Mouse (Mus musculus) embryonic stem cell, embryonic (primary cell): ENCODE results near the gene Aldh3a2.

Experiments used
- CTCF ChIA-PET, 4 experiments: fragments of 300-600 bp in 2 of 4; fragments of 350-600 bp in 2 of 4; sonication (Branson Sonifier 250); formaldehyde crosslinking; loops; one replicate each; lab custom pipeline; 2022; ENCODE audit warnings: inconsistent platforms in 2 of 4; lab: Charles Lee
- POLR2A ChIA-PET, 4 experiments: fragments of 300-600 bp in 2 of 4; fragments of 350-600 bp in 2 of 4; sonication (Branson Sonifier 250); formaldehyde crosslinking; loops; one replicate each; lab custom pipeline; 2022; ENCODE audit warnings: antibody characterized with exemption in 4 of 4, inconsistent platforms in 1 of 4; lab: Charles Lee

The Aldh3a2 gene

GRCm38 (mm10) chr11:61205167-61205950 lies 61.9 kb downstream of the Aldh3a2 start:
- ChIA-PET POLR2A (interaction anchor here in 1 of 4 experiments (0.7 to 0.8 kb wide), 2 partner anchors 11 to 289 kb away, joined by 4 read pairs; partner anchors contain the start of gene Mapk7), CTCF (interaction anchor here in 1 of 4 experiments (0.6 kb wide), 1 partner anchor 10 kb away, joined by 3 read pairs; no protein-coding TSS in a partner anchor)

DNA sequence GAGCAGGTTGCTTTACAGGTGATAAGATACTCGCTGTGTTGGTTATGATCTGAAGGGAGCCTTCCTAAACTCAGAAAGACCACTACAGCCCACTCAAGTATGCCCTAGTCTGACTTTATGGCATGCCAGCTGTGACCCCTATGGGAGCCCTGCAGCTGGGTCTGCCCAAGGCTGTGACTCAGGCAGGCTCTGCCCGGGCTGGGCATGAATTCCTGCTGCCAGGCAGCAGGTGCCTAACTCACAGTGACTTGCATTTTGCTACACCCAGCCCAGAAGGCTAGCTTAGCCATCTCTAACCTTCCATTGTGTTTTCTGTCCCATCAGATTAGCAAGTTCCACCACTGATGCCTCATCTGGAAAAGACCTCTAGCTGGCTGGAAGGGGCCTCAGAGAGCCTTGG lies 64.5 kb downstream of the Aldh3a2 start:
- ChIA-PET CTCF (interaction anchor here in 1 of 4 experiments (2.2 kb wide), 1 partner anchor 9 kb away, joined by 4 read pairs; no protein-coding TSS in a partner anchor), POLR2A (interaction anchor here in 1 of 4 experiments (0.7 to 1.2 kb wide), 2 partner anchors 47 to 153 kb away, joined by 3 to 5 read pairs; no protein-coding TSS in a partner anchor)

GRCm38 (mm10) chr11:61202186-61202585 lies 65.1 kb downstream of the Aldh3a2 start:
- POLR2A ChIA-PET, result interaction anchor here in 1 of 4 experiments (0.7 to 2.2 kb wide), 2 partner anchors 13 to 153 kb away, joined by 4 to 5 read pairs; no protein-coding TSS in a partner anchor
- CTCF ChIA-PET, result interaction anchor here in 2 of 4 experiments (0.7 to 2.2 kb wide), 3 partner anchors 10 to 214 kb away, joined by 3 to 4 read pairs (median 4); no protein-coding TSS in a partner anchor

DNA sequence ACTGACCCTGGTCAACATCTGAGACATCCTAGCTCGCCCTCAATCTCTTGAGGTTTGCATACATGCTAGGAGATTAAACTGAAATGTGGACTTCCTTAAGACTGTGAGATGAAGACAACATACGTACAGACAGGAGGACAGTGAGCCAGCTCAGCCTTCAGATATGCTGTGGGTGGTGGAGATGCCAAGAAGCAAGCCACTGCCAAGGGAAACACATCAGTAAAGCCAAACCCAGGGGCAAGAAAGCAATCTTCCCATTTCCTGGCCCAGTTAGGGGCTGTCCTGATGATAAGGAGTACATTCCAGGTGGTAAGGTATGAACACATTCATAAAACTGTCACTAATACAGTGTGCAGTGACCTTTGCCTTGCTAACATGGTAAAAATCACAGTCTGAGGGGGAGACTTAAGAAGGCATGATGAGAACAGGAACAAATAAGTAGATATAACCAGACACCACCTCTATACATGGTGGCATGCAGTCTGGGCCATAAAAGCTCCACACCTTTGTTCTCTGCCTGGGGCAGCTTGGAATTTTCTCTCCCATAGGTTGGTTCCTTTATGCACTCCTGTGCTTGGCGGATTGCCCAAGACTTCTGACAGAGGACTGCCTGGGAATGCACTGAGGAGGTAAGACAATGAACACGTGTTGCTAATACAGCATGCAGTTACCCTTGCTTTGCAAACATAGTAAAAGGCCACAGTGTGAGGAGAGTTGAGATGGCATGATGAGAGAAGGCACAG lies 67.5 kb downstream of the Aldh3a2 start:
- CTCF ChIA-PET, result interaction anchor here in 1 of 4 experiments (0.6 kb wide), 1 partner anchor 188 kb away, joined by 6 read pairs; no protein-coding TSS in a partner anchor

GRCm38 (mm10) chr11:61197935-61198334 lies 69.3 kb downstream of the Aldh3a2 start:
- POLR2A ChIA-PET, result interaction anchor here in 1 of 4 experiments (0.9 kb wide), 1 partner anchor 91 kb away, joined by 5 read pairs; no protein-coding TSS in a partner anchor
- CTCF ChIA-PET, result interaction anchor here in 1 of 4 experiments (0.6 kb wide), 1 partner anchor 52 kb away, joined by 3 read pairs; no protein-coding TSS in a partner anchor

More for the DNA sequence above, 67.5 kb downstream of the Aldh3a2 start:
- POLR2A ChIA-PET, result interaction anchor here in 1 of 4 experiments (2.2 kb wide), 1 partner anchor 16 kb away, joined by 4 read pairs; no protein-coding TSS in a partner anchor

- POLR2A ChIA-PET, result interaction anchor here in 2 of 4 experiments (0.7 to 0.9 kb wide), 2 partner anchors 21 to 111 kb away, joined by 3 read pairs; no protein-coding TSS in a partner anchor
- CTCF ChIA-PET, result no interaction called here
These were observed 70.5 kb downstream of the Aldh3a2 start for GRCm38 (mm10) chr11:61196616-61197353.

GRCm38 (mm10) chr11:61193392-61193791 lies 73.9 kb downstream of the Aldh3a2 start:
- CTCF ChIA-PET, result interaction anchor here (0.6 to 1.8 kb wide), 22 partner anchors 18 to 824 kb away, joined by 3 to 11 read pairs (median 3); partner anchors contain the start of genes Slc47a2 (in 1 of the 4) and Usp22 (in 1 of the 4)
- POLR2A ChIA-PET, result interaction anchor here (0.5 to 1.5 kb wide), 4 partner anchors 18 to 349 kb away, joined by 3 to 4 read pairs (median 3); partner anchors contain the start of genes Aldh3a2 (in 1 of the 4) and Usp22 (in 1 of the 4)

- POLR2A ChIA-PET, result interaction anchor here in 2 of 4 experiments (0.7 to 1.5 kb wide), 3 partner anchors 18 to 899 kb away, joined by 3 to 6 read pairs (median 3); partner anchors contain the start of genes Aldh3a2 (in 1 of the 2) and Usp22 (in 1 of the 2)
- CTCF ChIA-PET, result interaction anchor here (0.6 to 1.8 kb wide), 19 partner anchors 18 to 823 kb away, joined by 3 to 11 read pairs (median 3); partner anchors contain the start of genes Slc47a2 (in 1 of the 4) and Usp22 (in 1 of the 4)
These were observed 74.5 kb downstream of the Aldh3a2 start for GRCm38 (mm10) chr11:61192779-61193178.

DNA sequence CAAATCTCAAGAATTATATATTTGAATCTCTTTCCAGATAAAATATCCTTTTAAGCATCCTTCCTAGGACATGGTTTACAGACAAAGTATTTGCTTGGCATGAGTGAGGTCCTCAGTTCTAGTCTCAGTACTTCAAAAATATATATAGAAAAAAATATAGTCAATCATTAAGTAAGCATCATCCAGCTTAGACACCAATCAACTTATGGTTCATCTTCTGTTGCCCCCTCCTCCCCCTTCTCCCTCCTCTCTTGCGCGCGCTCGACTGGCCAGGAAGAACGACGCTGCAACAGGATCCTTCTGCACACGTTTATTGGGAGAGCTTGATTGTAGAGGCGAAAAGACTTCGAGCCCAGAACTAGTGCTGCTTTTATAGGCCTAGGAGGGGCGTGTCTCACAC lies 75.1 kb downstream of the Aldh3a2 start:
- CTCF ChIA-PET, result interaction anchor here in 2 of 4 experiments (0.6 to 0.7 kb wide), 2 partner anchors 40 to 218 kb away, joined by 3 to 11 read pairs; no protein-coding TSS in a partner anchor
- POLR2A ChIA-PET, result interaction anchor here in 3 of 4 experiments (0.6 to 1.5 kb wide), 3 partner anchors 17 to 899 kb away, joined by 3 to 6 read pairs (median 3); partner anchors contain the start of gene Usp22 (in 1 of the 3)

- ChIA-PET CTCF (interaction anchor here in 1 of 4 experiments (1.0 kb wide), 1 partner anchor 86 kb away, joined by 3 read pairs; no protein-coding TSS in a partner anchor), POLR2A (interaction anchor here in 2 of 4 experiments (0.6 to 1.7 kb wide), 4 partner anchors 16 to 129 kb away, joined by 3 to 9 read pairs (median 4); partner anchors contain the start of gene Usp22 (in 1 of the 2))
These were observed 76.5 kb downstream of the Aldh3a2 start for GRCm38 (mm10) chr11:61190776-61191175.

- ChIA-PET POLR2A (no interaction called here), CTCF (no interaction called here)
These were observed 83.4 kb downstream of the Aldh3a2 start for GRCm38 (mm10) chr11:61183820-61184219.

DNA sequence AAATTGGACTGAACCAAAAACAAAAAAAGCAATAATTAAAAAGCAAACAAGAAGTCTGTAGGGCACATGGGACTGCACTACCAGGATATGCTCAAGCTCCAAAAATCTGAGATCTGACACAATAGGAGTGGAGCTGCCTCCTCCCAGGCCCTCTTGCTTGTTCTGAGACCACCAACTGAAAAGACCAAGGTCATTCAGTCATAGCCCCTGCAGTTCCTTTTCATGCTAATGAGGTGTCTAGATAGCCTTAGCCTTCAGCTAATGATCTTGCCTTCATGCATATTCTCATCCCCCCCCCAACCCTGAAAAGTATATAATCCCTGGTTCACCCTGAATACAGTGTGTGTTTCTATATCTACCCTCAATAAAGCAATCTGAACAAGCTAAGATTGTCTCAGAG lies 85.6 kb downstream of the Aldh3a2 start:
- ChIA-PET POLR2A (interaction anchor here in 1 of 4 experiments (0.6 to 1.2 kb wide), 2 partner anchors 10 to 14 kb away, joined by 3 read pairs; no protein-coding TSS in a partner anchor), CTCF (interaction anchor here in 1 of 4 experiments (1.0 kb wide), 1 partner anchor 236 kb away, joined by 4 read pairs; no protein-coding TSS in a partner anchor)

GRCm38 (mm10) chr11:61180361-61180760 lies 86.9 kb downstream of the Aldh3a2 start:
- CTCF ChIA-PET, result no interaction called here
- POLR2A ChIA-PET, result no interaction called here

GRCm38 (mm10) chr11:61176321-61176720 lies 90.9 kb downstream of the Aldh3a2 start:
- CTCF ChIA-PET, result no interaction called here
- POLR2A ChIA-PET, result interaction anchor here in 3 of 4 experiments (0.5 to 2.4 kb wide), 9 partner anchors 40 to 444 kb away, joined by 3 to 17 read pairs (median 4); partner anchors contain the start of gene Mapk7 (in 1 of the 3)

- CTCF ChIA-PET, result interaction anchor here in 2 of 4 experiments (1.0 to 1.6 kb wide), 5 partner anchors 18 to 167 kb away, joined by 3 to 9 read pairs (median 6); partner anchors contain the start of gene Slc47a2 (in 1 of the 2)
These were observed 91.5 kb downstream of the Aldh3a2 start for GRCm38 (mm10) chr11:61175778-61176177.

More at GRCm38 (mm10) chr11:61175778-61176177, 91.5 kb downstream of the Aldh3a2 start:
- POLR2A ChIA-PET, result interaction anchor here in 3 of 4 experiments (0.5 to 2.4 kb wide), 61 partner anchors 9 to 639 kb away, joined by 3 to 17 read pairs (median 4); partner anchors contain the start of genes Aldh3a2 (in 2 of the 3), Epn2 (in 1 of the 3), Mapk7 (in 1 of the 3) and Natd1 (in 1 of the 3)
